Mouse (Mus musculus) layer of hippocampus, adult 18-20 months (tissue): Measurements from ENCODE around the gene Tmem9b. TPM values are rescaled to one million over a fixed set of nuclear protein-coding genes. Genes with fewer than 3 reads are reported as not detected.

Source experiments
- DNase-seq, 2 experiments: peaks; one replicate each; pipeline ENCODE4 v3.0.0; 2022; ENCODE audit warnings: low spot score in 2 of 2
- total RNA-seq, 2 experiments: library from RNA; stranded (reverse); gene quantifications; 2 replicates each; pipeline ENCODE4 v1.2.3; 2021

Gene Tmem9b
- total RNA-seq, 2 experiments from 2014 or later = 102 to 104 TPM

DNA sequence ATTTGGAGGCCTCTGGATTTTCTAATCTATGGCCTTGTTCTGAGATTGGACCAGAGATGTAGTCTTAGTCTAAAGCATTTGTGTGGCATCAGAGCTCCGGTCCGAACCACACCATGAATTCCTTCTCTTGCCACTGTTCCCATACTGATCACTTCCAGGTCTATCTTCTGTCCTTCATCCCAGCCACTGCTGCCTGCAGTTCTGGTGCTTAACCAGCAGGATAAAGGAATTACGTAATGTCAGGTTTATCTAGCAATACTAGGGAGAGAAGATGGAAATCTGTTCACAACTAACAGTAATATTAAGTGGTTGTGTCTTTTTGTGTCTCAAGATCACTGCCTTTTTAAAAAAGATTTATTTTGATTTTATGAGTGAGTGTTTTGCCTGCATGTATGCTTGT lies 62.6 kb downstream of the Tmem9b start:
- DNase-seq = no peak

DNA sequence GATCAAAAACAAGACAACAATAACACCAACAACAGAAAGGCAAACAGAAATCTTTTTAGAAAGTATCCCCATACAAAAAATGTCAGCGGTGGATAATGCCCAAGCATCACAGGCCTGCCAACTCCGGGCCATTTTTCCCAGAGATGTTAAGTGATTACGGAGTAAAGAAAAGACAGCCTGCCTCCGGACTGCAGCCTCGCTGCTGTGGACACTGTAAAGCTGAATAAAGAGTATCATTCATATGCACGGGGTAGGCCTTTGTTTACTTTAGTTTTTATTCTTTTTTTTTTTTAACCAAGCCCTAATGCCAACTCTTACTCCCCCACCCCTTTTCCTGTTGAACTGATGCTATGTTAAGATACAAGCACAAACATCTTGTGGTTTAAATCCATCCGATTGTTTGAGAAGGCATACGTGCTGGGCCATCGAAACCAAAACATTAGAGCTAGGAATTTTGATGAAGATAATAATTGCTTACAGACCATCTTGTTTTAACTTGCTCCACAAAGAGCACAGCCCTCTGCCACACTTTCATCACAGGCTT lies 66.0 kb downstream of the Tmem9b start:
- DNase-seq = no peak

Other genes with a start within 250 kb of the Tmem9b start
- 1 to 10 TPM; 6.2 to 7.2 TPM for gene Trim66, start 244.7 kb downstream of the Tmem9b start, total RNA-seq
- gene Rpl27a, start 233.7 kb downstream of the Tmem9b start, total RNA-seq = 100 to 1,000 TPM; 158 to 159 TPM
- gene St5, start 49.3 kb downstream of the Tmem9b start, total RNA-seq = 10 to 100 TPM; 43.5 to 47.8 TPM
- 1 to 10 TPM; 5.1 to 6.5 TPM for gene Akip1, start 49.2 kb downstream of the Tmem9b start, total RNA-seq
- gene BC051019, start 29.0 kb downstream of the Tmem9b start, total RNA-seq = under 1 TPM; 0.15 to 0.20 TPM
- gene Ascl3, start 21.1 kb downstream of the Tmem9b start, total RNA-seq = not detected
- gene Nrip3, start 29.1 kb upstream of the Tmem9b start, total RNA-seq = 100 to 1,000 TPM; 215 to 224 TPM
- 1 to 10 TPM; 1.3 to 1.4 TPM for gene Scube2, start 112.8 kb upstream of the Tmem9b start, total RNA-seq
- gene Dennd5a, start 207.6 kb upstream of the Tmem9b start, total RNA-seq = 100 to 1,000 TPM; 215 to 216 TPM
- 10 to 100 TPM; 47.0 to 49.1 TPM for gene Tmem41b, start 234.1 kb upstream of the Tmem9b start, total RNA-seq